Mouse (Mus musculus) thymus, adult 2 months (tissue): ENCODE measurements around the gene Fndc7.

Experiments used
- CTCF ChIP-seq: fragments of 200-500 bp; IDR thresholded peaks from 2 replicates; pipeline ENCODE4 v1.5.1; 2012; ENCODE audit warnings: mild to moderate bottlenecking, control low read depth, low read length, moderate library complexity, borderline replicate concordance; ENCODE audit not compliant: control insufficient read depth, poor library complexity, insufficient read depth; ENCODE audit errors: extremely low read depth
- POLR2A ChIP-seq: fragments of 200-500 bp; IDR thresholded peaks from 2 replicates; pipeline ENCODE4 v1.6.1; 2012; ENCODE audit warnings: mild to moderate bottlenecking, low read length, control low read depth, moderate library complexity; ENCODE audit not compliant: control insufficient read depth, poor library complexity, insufficient read depth; ENCODE audit errors: extremely low read depth

GRCm38 (mm10) chr3:108844026-108844425 lies 45.8 kb downstream of the Fndc7 start:
- no peak for TF ChIP-seq CTCF
- TF ChIP-seq POLR2A = no peak
